Mouse (Mus musculus): ENCODE data around the gene Galnt18. TPM values are rescaled to one million over a fixed set of nuclear protein-coding genes. Genes with fewer than 3 reads are reported as not detected.

The Galnt18 gene
- 21.9 and 25.3 TPM in 2 replicates for polyA plus RNA-seq (2012; rRNA removed)

GRCm38 (mm10) chr7:111779504-111780242, at the start of gene Galnt18:
Gene Galnt18, minus strand, starts transcription at chr7:111779977.
- H3K4me3 ChIP-seq (replicated peaks; ENCODE audit: insufficient read depth, low read depth, low read length): peak within 1 kb of the TSS; percentile 77
- no peaks in the 10 kb centered on the region; the same call in none of the 2 replicates for H3K4me1 ChIP-seq (ENCODE audit: control insufficient read depth, insufficient read depth, low read length)
- H3K27ac ChIP-seq (ENCODE audit: insufficient read depth, low read length): no peak within 1 kb of the TSS
- H3K27me3 ChIP-seq (ENCODE audit: control insufficient read depth, insufficient read depth, low read length): no peaks in the 10 kb centered on the region
- peak; percentile 92 to 96 for DNase-seq
- TF ChIP-seq POLR2A (IDR thresholded peaks at IDR 0.05; ENCODE audit: borderline replicate concordance, insufficient read depth, low read length) (peak; percentile 68), CTCF (IDR thresholded peaks at IDR 0.05; ENCODE audit: borderline replicate concordance, insufficient read depth, low read depth, low read length) (no peak)
- under 1% methylated on average over 52 of the region's 52 CpGs for WGBS

- H3K4me3 ChIP-seq (replicated peaks; ENCODE audit: insufficient read depth, low read depth, low read length): no peak overlapping the region
- no peak for DNase-seq
- no peaks in the 10 kb centered on the region; the same call in 1 of the 2 replicates for H3K4me1 ChIP-seq (ENCODE audit: control insufficient read depth, insufficient read depth, low read length)
- 80% methylated on average over 1 of the region's 1 CpGs for WGBS
- H3K27me3 ChIP-seq (ENCODE audit: control insufficient read depth, insufficient read depth, low read length): no peaks in the 10 kb centered on the region
- TF ChIP-seq POLR2A (IDR thresholded peaks at IDR 0.05; ENCODE audit: borderline replicate concordance, insufficient read depth, low read length) (no peak), CTCF (IDR thresholded peaks at IDR 0.05; ENCODE audit: borderline replicate concordance, insufficient read depth, low read depth, low read length) (no peak)
- no peak overlapping the region for H3K27ac ChIP-seq (ENCODE audit: insufficient read depth, low read length)
Measured at GRCm38 (mm10) chr7:111827337-111827736, 47.6 kb upstream of the Galnt18 start.

DNA sequence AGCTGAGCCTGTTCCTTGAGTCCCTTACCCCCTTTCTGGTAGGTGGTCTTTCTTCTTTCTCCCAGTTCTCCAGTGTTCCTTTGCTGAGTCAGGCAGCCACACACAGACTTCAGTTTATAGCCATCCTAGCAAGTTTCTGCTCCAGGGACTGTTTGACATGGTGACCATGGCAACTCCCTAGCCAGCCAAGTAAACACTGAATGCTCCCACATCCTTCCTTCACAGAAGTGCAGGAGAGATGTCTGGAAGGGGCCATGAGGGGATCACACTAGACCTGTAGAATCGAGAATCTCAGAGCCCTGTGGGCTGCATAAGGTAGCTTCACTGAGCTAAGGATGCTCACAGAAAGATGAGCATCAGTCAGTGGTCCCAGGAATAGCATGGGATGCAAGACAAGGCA, 33.3 kb upstream of the Galnt18 start:
- no peak for DNase-seq
- no peak overlapping the region for H3K27ac ChIP-seq (ENCODE audit: insufficient read depth, low read length)
- no peaks in the 10 kb centered on the region for H3K4me1 ChIP-seq (ENCODE audit: control insufficient read depth, insufficient read depth, low read length)
- 23% methylated on average over 1 of the region's 1 CpGs for WGBS
- no peaks in the 10 kb centered on the region for H3K27me3 ChIP-seq (ENCODE audit: control insufficient read depth, insufficient read depth, low read length)
- TF ChIP-seq POLR2A (IDR thresholded peaks at IDR 0.05; ENCODE audit: borderline replicate concordance, insufficient read depth, low read length): no peak
- no peak for TF ChIP-seq CTCF (IDR thresholded peaks at IDR 0.05; ENCODE audit: borderline replicate concordance, insufficient read depth, low read depth, low read length)
- no peak overlapping the region for H3K4me3 ChIP-seq (replicated peaks; ENCODE audit: insufficient read depth, low read depth, low read length)

GRCm38 (mm10) chr7:111811036-111811435, 31.3 kb upstream of the Galnt18 start:
- Histone ChIP-seq H3K4me1 (ENCODE audit: control insufficient read depth, insufficient read depth, low read length) (no peaks in the 10 kb centered on the region), H3K4me3 (replicated peaks; ENCODE audit: insufficient read depth, low read depth, low read length) (no peak overlapping the region), H3K27ac (ENCODE audit: insufficient read depth, low read length) (no peak overlapping the region), H3K27me3 (ENCODE audit: control insufficient read depth, insufficient read depth, low read length) (no peaks in the 10 kb centered on the region)
- DNase-seq: no peak
- WGBS: 85% methylated on average over 2 of the region's 2 CpGs
- no peak for TF ChIP-seq CTCF (IDR thresholded peaks at IDR 0.05; ENCODE audit: borderline replicate concordance, insufficient read depth, low read depth, low read length)
- no peak for TF ChIP-seq POLR2A (IDR thresholded peaks at IDR 0.05; ENCODE audit: borderline replicate concordance, insufficient read depth, low read length)

GRCm38 (mm10) chr7:111809796-111810195, 30.0 kb upstream of the Galnt18 start:
- TF ChIP-seq POLR2A (IDR thresholded peaks at IDR 0.05; ENCODE audit: borderline replicate concordance, insufficient read depth, low read length): no peak
- TF ChIP-seq CTCF (IDR thresholded peaks at IDR 0.05; ENCODE audit: borderline replicate concordance, insufficient read depth, low read depth, low read length): no peak
- Histone ChIP-seq H3K27me3 (ENCODE audit: control insufficient read depth, insufficient read depth, low read length) (no peaks in the 10 kb centered on the region), H3K4me1 (ENCODE audit: control insufficient read depth, insufficient read depth, low read length) (no peaks in the 10 kb centered on the region), H3K27ac (ENCODE audit: insufficient read depth, low read length) (no peak overlapping the region), H3K4me3 (replicated peaks; ENCODE audit: insufficient read depth, low read depth, low read length) (no peak overlapping the region)
- DNase-seq: no peak
- 77% methylated on average over 3 of the region's 3 CpGs for whole genome bisulfite sequencing

DNA sequence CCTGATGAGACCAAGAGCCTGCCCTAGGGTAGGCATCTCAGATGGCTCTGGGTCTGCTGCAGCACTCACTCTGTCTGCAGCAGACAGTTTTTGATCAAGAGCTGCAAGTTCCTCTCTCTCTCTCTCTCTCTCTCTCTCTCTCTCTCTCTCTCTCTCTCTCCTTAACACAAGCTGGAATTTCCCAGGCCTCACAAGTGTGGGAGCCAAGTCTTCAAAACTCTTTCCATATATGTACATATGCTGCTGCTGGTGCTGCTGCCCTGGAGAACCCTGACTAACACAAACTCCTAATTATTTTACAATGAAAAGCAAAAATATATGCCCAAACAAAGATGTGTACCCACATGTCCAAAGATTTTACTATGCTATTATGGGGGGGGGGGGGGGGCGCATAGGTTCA, 26.3 kb upstream of the Galnt18 start:
- no peaks in the 10 kb centered on the region for H3K27me3 ChIP-seq (ENCODE audit: control insufficient read depth, insufficient read depth, low read length)
- no peaks in the 10 kb centered on the region for H3K4me1 ChIP-seq (ENCODE audit: control insufficient read depth, insufficient read depth, low read length)
- H3K27ac ChIP-seq (ENCODE audit: insufficient read depth, low read length): no peak overlapping the region
- WGBS: 94% methylated on average over 1 of the region's 1 CpGs
- TF ChIP-seq CTCF (IDR thresholded peaks at IDR 0.05; ENCODE audit: borderline replicate concordance, insufficient read depth, low read depth, low read length): no peak
- no peak for TF ChIP-seq POLR2A (IDR thresholded peaks at IDR 0.05; ENCODE audit: borderline replicate concordance, insufficient read depth, low read length)
- no peak overlapping the region for H3K4me3 ChIP-seq (replicated peaks; ENCODE audit: insufficient read depth, low read depth, low read length)
- no peak for DNase-seq

- TF ChIP-seq POLR2A (IDR thresholded peaks at IDR 0.05; ENCODE audit: borderline replicate concordance, insufficient read depth, low read length) (no peak), CTCF (IDR thresholded peaks at IDR 0.05; ENCODE audit: borderline replicate concordance, insufficient read depth, low read depth, low read length) (no peak)
- DNase-seq: no peak
- no peak overlapping the region for H3K27ac ChIP-seq (ENCODE audit: insufficient read depth, low read length)
- WGBS: 90% methylated on average over 4 of the region's 4 CpGs
- no peaks in the 10 kb centered on the region for H3K4me1 ChIP-seq (ENCODE audit: control insufficient read depth, insufficient read depth, low read length)
- H3K4me3 ChIP-seq (replicated peaks; ENCODE audit: insufficient read depth, low read depth, low read length): no peak overlapping the region
- no peaks in the 10 kb centered on the region for H3K27me3 ChIP-seq (ENCODE audit: control insufficient read depth, insufficient read depth, low read length)
Measured at GRCm38 (mm10) chr7:111804646-111805045, 24.9 kb upstream of the Galnt18 start.

GRCm38 (mm10) chr7:111800785-111801184, 21.0 kb upstream of the Galnt18 start:
- TF ChIP-seq POLR2A (IDR thresholded peaks at IDR 0.05; ENCODE audit: borderline replicate concordance, insufficient read depth, low read length): no peak
- TF ChIP-seq CTCF (IDR thresholded peaks at IDR 0.05; ENCODE audit: borderline replicate concordance, insufficient read depth, low read depth, low read length): no peak
- Histone ChIP-seq H3K27ac (ENCODE audit: insufficient read depth, low read length) (no peak overlapping the region), H3K4me3 (replicated peaks; ENCODE audit: insufficient read depth, low read depth, low read length) (no peak overlapping the region), H3K27me3 (ENCODE audit: control insufficient read depth, insufficient read depth, low read length) (no peaks in the 10 kb centered on the region), H3K4me1 (ENCODE audit: control insufficient read depth, insufficient read depth, low read length) (peaks cover 7% of the 10 kb centered on the region; the same call in 1 of the 2 replicates)
- DNase-seq: no peak
- WGBS: 89% methylated on average over 5 of the region's 5 CpGs
